Mouse (Mus musculus): Measurements from ENCODE around the gene Thoc6. TPM values are rescaled to one million over a fixed set of nuclear protein-coding genes. Genes with fewer than 3 reads are reported as not detected.

The Thoc6 gene
- polyA plus RNA-seq, 1 experiment from 2014 or later: 53.4 TPM

GRCm38 (mm10) chr17:23695801-23696200, 22.1 kb upstream of the Thoc6 start:
- Histone ChIP-seq H3K27me3 (peaks cover 22% of the 10 kb centered on the region), H3K9me3 (replicated peaks) (no peaks in the 10 kb centered on the region), H3K9ac (no peak overlapping the region), H3K4me1 (peaks cover 48% of the 10 kb centered on the region), H3K4me2 (no peak overlapping the region), H3K27ac (peak overlapping the region; percentile 78), H3K36me3 (no peaks in the 10 kb centered on the region), H3K4me3 (replicated peaks) (no peak overlapping the region)
- peak; percentile 70 for ATAC-seq (replicated peaks; ENCODE audit: low FRiP score)
- 16% methylated on average over 3 of the region's 3 CpGs for WGBS

DNA sequence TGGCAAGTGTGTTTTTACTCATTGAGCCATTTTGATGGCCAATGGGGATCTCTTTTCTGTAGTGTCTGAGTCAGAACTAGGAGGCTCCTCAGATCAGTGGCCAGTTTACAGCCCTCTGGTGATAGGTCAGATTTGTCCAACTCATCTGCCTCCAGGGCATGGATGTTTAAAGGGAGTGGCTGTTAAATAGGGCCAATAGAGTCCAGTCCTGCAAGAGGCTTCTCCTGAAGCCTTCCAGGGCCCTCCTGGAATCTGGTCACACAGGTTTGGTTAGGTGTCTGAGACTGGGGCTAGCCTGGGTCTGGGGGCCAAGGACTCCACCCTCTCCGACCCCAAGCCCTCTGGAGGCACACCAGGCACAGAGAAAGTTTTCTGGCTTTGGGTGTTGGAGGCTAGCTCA, 20.8 kb upstream of the Thoc6 start:
- H3K27ac ChIP-seq: peak overlapping the region; percentile 78
- H3K9ac ChIP-seq: no peak overlapping the region
- WGBS: 79% methylated on average over 1 of the region's 1 CpGs
- peaks cover 14% of the 10 kb centered on the region for H3K27me3 ChIP-seq
- H3K9me3 ChIP-seq (replicated peaks): no peaks in the 10 kb centered on the region
- no peak for ATAC-seq (replicated peaks; ENCODE audit: low FRiP score)
- no peak overlapping the region for H3K4me2 ChIP-seq
- peaks cover 42% of the 10 kb centered on the region for H3K4me1 ChIP-seq
- H3K36me3 ChIP-seq: no peaks in the 10 kb centered on the region
- no peak overlapping the region for H3K4me3 ChIP-seq (replicated peaks)

GRCm38 (mm10) chr17:23683856-23684672, 10.4 kb upstream of the Thoc6 start, which contains the start of gene Cldn9:
Cldn9 (minus strand) TSS chr17:23684026.
- ATAC-seq (replicated peaks; ENCODE audit: low FRiP score): peak; percentile 90
- Histone ChIP-seq H3K4me2 (peak within 1 kb of the TSS; percentile 65), H3K27ac (peak within 1 kb of the TSS; percentile 94), H3K9ac (peak within 1 kb of the TSS; percentile 47), H3K36me3 (no peaks in the 10 kb centered on the region), H3K27me3 (peaks cover 56% of the 10 kb centered on the region), H3K4me1 (peaks cover 61% of the 10 kb centered on the region), H3K4me3 (replicated peaks) (peak within 1 kb of the TSS; percentile 49), H3K9me3 (replicated peaks) (no peaks in the 10 kb centered on the region)
- WGBS: 10% methylated on average over 15 of the region's 15 CpGs

DNA sequence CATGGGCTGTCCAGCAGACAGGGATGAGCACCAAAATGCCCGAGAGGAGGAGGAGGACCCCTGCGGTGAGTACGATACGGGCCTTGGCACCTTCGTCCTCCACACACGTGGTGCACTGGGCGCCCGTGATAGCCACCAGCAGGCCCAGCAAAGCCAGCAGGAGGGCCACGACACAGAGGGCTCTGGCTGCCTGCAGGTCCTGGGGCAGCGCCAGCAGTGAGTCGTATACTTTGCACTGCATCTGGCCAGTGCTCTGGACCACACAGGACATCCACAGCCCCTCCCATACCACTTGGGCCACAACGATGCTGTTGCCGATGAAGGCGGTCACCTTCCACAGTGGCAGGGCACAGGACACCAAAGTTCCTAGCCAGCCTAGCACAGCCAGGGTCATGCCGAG, 9.5 kb upstream of the Thoc6 start:
- Histone ChIP-seq H3K27me3 (peaks cover 64% of the 10 kb centered on the region), H3K9me3 (replicated peaks) (no peaks in the 10 kb centered on the region), H3K4me3 (replicated peaks) (peak overlapping the region; percentile 49), H3K27ac (peak overlapping the region; percentile 94), H3K36me3 (no peaks in the 10 kb centered on the region), H3K4me1 (peaks cover 65% of the 10 kb centered on the region), H3K9ac (peak overlapping the region; percentile 47), H3K4me2 (peak overlapping the region; percentile 65)
- ATAC-seq (replicated peaks; ENCODE audit: low FRiP score): peak; percentile 26
- 5% methylated on average over 15 of the region's 15 CpGs for WGBS

- Histone ChIP-seq H3K4me1 (peaks cover 69% of the 10 kb centered on the region), H3K9me3 (replicated peaks) (no peaks in the 10 kb centered on the region), H3K36me3 (no peaks in the 10 kb centered on the region), H3K9ac (peak overlapping the region; percentile 47; the same call in 1 of the 2 replicates), H3K27me3 (peaks cover 70% of the 10 kb centered on the region), H3K4me3 (replicated peaks) (peak overlapping the region; percentile 49), H3K27ac (peak overlapping the region; percentile 94), H3K4me2 (peak overlapping the region; percentile 65)
- 63% methylated on average over 3 of the region's 3 CpGs for WGBS
- no peak for ATAC-seq (replicated peaks; ENCODE audit: low FRiP score)
Observed at GRCm38 (mm10) chr17:23682530-23682929, 8.8 kb upstream of the Thoc6 start.

- ATAC-seq (replicated peaks; ENCODE audit: low FRiP score): no peak
- Histone ChIP-seq H3K9ac (peak overlapping the region; percentile 47; the same call in 1 of the 2 replicates), H3K9me3 (replicated peaks) (no peaks in the 10 kb centered on the region), H3K27ac (peak overlapping the region; percentile 94), H3K36me3 (no peaks in the 10 kb centered on the region), H3K4me1 (peaks cover 71% of the 10 kb centered on the region), H3K27me3 (peaks cover 70% of the 10 kb centered on the region), H3K4me3 (replicated peaks) (peak overlapping the region; percentile 49), H3K4me2 (peak overlapping the region; percentile 65)
- 28% methylated on average over 4 of the region's 4 CpGs for WGBS
Observed at GRCm38 (mm10) chr17:23682092-23682491, 8.4 kb upstream of the Thoc6 start.

GRCm38 (mm10) chr17:23681086-23681485, 7.4 kb upstream of the Thoc6 start:
- H3K4me1 ChIP-seq: peaks cover 81% of the 10 kb centered on the region
- H3K27me3 ChIP-seq: peaks cover 76% of the 10 kb centered on the region
- ATAC-seq (replicated peaks; ENCODE audit: low FRiP score): no peak
- peak overlapping the region; percentile 65 for H3K4me2 ChIP-seq
- H3K9me3 ChIP-seq (replicated peaks): no peaks in the 10 kb centered on the region
- 0 out of 2 replicates have a peak overlapping the region, but pooled peaks have one; percentile 12 for H3K9ac ChIP-seq
- 51% methylated on average over 10 of the region's 10 CpGs for WGBS
- peak overlapping the region; percentile 94 for H3K27ac ChIP-seq
- no peaks in the 10 kb centered on the region for H3K36me3 ChIP-seq
- peak overlapping the region; percentile 47 for H3K4me3 ChIP-seq (replicated peaks)

- Histone ChIP-seq H3K27ac (0 out of 2 replicates have a peak overlapping the region, but pooled peaks have one; percentile 81), H3K9ac (peak overlapping the region; percentile 47; the same call in 1 of the 2 replicates), H3K36me3 (no peaks in the 10 kb centered on the region), H3K27me3 (peaks cover 80% of the 10 kb centered on the region), H3K9me3 (replicated peaks) (no peaks in the 10 kb centered on the region), H3K4me2 (peak overlapping the region; percentile 65), H3K4me3 (replicated peaks) (peak overlapping the region; percentile 47), H3K4me1 (peaks cover 88% of the 10 kb centered on the region)
- ATAC-seq (replicated peaks; ENCODE audit: low FRiP score): no peak
- 64% methylated on average over 9 of the region's 9 CpGs for WGBS
Observed at GRCm38 (mm10) chr17:23680336-23680735, 6.7 kb upstream of the Thoc6 start.

- no peak for ATAC-seq (replicated peaks; ENCODE audit: low FRiP score)
- peaks cover 76% of the 10 kb centered on the region for H3K27me3 ChIP-seq
- peak within 1 kb of the TSS; percentile 47 for H3K4me3 ChIP-seq (replicated peaks)
- no peaks in the 10 kb centered on the region for H3K9me3 ChIP-seq (replicated peaks)
- H3K9ac ChIP-seq: peak within 1 kb of the TSS; percentile 47
- peak within 1 kb of the TSS; percentile 65 for H3K4me2 ChIP-seq
- H3K4me1 ChIP-seq: peaks cover 88% of the 10 kb centered on the region
- 2% methylated on average over 38 of the region's 38 CpGs for WGBS
- H3K36me3 ChIP-seq: no peaks in the 10 kb centered on the region
- H3K27ac ChIP-seq: peak within 1 kb of the TSS; percentile 81
Observed at GRCm38 (mm10) chr17:23679127-23679835, 5.6 kb upstream of the Thoc6 start, which contains the start of gene Cldn6. Cldn6 (plus strand) TSS chr17:23679249.

GRCm38 (mm10) chr17:23677236-23677679, 3.6 kb upstream of the Thoc6 start, which contains the start of gene Tnfrsf12a:
Tnfrsf12a (minus strand) TSS chr17:23677468.
- peak within 1 kb of the TSS; percentile 84 for H3K27ac ChIP-seq
- H3K9ac ChIP-seq: peak within 1 kb of the TSS; percentile 59
- WGBS: under 1% methylated on average over 34 of the region's 34 CpGs
- H3K27me3 ChIP-seq: peaks cover 57% of the 10 kb centered on the region
- ATAC-seq (replicated peaks; ENCODE audit: low FRiP score): peak; percentile 51
- H3K4me3 ChIP-seq (replicated peaks): peak within 1 kb of the TSS; percentile 58
- H3K4me2 ChIP-seq: peak within 1 kb of the TSS; percentile 89
- no peaks in the 10 kb centered on the region for H3K9me3 ChIP-seq (replicated peaks)
- no peaks in the 10 kb centered on the region for H3K36me3 ChIP-seq
- peaks cover 81% of the 10 kb centered on the region for H3K4me1 ChIP-seq

DNA sequence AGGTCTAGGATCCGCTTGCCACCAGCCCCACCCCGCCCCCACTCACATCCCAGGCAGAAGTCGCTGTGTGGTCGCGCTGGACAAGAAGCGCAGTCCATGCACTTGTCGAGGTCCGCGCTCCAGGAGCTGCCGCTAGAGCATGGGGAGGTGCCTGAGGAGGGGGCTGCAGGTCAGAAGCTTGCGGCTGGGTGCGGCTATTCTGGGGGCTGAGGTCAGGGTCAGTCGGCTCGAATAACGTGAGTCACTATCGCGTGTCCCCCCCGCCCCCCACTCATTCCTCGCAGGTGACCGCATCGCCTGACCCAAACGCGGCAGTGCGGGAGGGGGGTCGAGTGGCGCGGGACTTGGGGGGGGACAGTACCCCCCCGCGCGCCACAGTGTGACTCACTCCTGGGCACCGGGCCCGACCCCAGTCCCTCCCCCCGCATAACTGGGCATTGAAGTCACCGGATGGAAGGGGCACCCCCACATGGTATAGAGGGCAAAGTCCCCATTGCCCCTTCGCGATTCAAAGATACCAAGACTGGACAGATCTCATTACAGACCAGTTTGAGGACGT, 2.9 kb upstream of the Thoc6 start:
- no peaks in the 10 kb centered on the region for H3K36me3 ChIP-seq
- H3K4me2 ChIP-seq: peak overlapping the region; percentile 89
- ATAC-seq (replicated peaks; ENCODE audit: low FRiP score): no peak
- peak overlapping the region; percentile 59 for H3K9ac ChIP-seq
- peaks cover 50% of the 10 kb centered on the region for H3K27me3 ChIP-seq
- peak overlapping the region; percentile 58 for H3K4me3 ChIP-seq (replicated peaks)
- no peaks in the 10 kb centered on the region for H3K9me3 ChIP-seq (replicated peaks)
- peak overlapping the region; percentile 84 for H3K27ac ChIP-seq
- 0% methylated on average over 37 of the region's 37 CpGs for WGBS
- H3K4me1 ChIP-seq: peaks cover 74% of the 10 kb centered on the region

Measured in kidney, embryonic 15.5 days (tissue).